Mouse (Mus musculus): Measurements from ENCODE around the gene Rxfp1.

GRCm38 (mm10) chr3:79664787-79665408 is 72.8 kb downstream of the Rxfp1 start:
- TF ChIP-seq POLR2A (IDR thresholded peaks at IDR 0.05; ENCODE audit: insufficient read depth, low read depth, low read length) (no peak), CTCF (IDR thresholded peaks at IDR 0.05) (peak; percentile 88), EP300 (IDR thresholded peaks at IDR 0.05; ENCODE audit: insufficient read depth, low read depth, low read length) (no peak)

Measured in heart, adult 2 months (tissue).